Mouse (Mus musculus): ENCODE data around the gene Zfp518b.

The Zfp518b gene

DNA sequence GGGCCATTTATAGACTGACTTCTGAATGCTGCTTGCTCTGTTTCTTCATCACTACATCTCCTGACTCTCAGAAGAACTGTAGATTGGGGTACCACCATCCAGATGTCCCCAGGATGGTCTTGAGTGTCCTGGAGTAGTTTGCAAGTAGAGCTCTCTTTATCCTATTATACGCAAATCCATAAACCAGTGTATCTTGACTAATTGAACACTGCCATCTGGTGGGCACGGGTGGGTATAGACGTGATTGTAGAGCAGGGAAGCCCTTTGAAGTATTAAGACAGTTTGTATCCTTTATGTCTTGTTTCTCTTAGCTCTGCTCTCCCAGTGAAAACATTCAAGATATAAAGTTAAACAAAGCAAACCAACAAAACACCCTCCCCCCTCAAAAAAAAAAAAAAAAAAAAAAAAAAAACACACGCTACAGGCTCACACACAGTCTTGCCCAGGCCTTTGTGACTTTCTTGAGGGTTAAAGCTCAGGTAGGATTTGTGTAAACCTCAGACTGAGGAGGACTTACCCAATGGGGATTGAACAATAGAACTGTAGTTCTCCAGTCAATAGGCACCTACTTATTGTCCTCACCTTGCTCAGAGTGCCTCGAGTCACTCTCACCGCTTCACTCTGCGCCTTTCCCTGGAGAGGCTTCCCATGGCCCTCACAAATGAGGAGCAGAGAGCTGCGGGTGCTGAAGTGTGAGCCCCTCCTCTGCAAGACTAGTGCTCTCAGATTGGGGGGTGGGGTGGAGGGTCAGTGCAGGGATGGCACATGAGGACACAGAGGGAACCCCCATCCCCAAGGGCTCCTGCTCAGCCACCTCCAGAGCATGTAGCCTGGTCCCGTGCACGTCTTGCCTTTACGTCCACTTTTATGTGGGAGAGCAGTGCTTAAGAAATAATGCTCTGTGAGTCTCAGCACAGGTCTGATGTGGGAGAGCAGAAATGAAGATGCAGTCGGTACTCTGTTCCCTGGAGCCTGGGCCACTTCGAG lies 51.9 kb downstream of the Zfp518b start:
- DNase-seq (ENCODE audit: low read depth, low spot score), result peak; percentile 80

DNA sequence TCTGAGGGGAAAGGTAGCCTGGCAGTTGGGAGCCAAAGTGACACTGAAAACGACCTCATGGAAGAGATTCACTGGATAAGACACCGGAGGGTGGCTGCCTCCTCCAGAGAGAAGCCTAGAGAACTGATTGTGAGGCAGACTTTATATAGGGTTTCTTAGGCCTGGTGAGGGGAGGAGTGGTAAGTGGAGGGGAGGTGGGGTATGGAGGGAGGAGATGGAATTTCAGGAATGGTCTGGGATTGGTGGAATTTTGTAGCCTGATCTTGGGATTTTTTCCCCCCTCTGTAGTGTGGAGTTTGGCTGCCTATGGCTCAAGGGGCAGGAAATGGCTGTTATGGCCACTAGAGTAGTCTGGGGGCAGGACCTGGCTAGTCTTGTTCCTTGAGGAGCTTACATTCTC lies 56.6 kb downstream of the Zfp518b start:
- DNase-seq (ENCODE audit: low read depth, low spot score), result peak; percentile 63

DNA sequence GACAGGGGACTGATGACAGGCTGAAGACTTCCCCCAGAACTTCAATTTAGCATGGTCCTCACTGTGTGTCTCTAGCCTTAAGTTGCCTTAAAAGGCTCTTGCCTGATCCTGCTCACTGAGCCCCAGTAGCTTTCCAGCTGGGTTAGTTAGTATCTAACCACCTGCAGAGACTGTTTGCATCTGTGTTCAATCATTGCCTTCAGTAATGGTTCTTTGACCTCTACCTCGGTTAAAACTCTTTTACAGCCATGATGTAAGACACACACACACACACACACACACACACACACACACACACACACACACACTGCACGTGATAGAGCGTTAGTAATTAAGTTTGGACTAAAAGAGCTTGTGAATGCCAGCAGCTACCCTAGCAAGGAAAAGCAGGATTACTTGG lies 57.7 kb downstream of the Zfp518b start:
- DNase-seq (ENCODE audit: low read depth, low spot score), result no peak

DNA sequence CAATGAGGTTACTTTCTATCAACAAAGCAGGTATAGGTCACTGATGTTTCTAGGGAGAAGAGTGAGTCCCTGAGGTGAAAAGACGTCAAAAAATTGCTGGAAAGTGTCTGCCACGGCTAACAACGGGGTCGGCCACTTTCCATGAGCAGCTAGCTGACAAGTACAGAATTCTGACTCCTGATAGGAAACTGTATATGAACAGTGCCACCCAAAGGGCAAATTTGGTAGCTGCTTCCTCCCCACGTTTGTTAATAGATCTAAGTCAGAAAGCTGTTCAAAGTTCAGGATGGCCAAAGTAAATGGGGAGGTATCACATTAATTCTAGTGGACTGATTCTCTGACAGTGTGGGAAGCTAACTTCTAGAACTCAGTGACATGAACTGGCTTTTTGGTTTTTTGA lies 63.8 kb downstream of the Zfp518b start:
- peak; percentile 73 for DNase-seq (ENCODE audit: low read depth, low spot score)

DNA sequence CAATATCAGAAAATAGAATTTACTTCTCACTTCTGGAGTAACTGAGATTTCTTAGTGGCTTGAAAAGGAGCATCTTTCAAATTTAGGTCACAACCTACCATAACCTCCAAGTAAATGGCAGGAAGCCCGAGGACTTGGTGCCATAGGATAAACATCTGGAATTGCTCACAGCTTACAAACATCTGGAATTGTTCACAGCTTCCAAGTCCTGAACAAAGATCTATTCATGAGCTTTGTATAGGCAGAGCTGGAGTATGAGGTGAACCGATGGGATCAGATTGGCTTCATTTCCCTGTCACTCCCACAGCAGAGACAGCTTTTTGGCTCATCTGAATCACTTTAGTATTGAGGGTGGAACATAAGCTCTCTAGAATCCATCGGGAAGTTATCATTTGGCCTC lies 65.7 kb downstream of the Zfp518b start:
- DNase-seq (ENCODE audit: low read depth, low spot score), result no peak
